Mouse (Mus musculus) myocyte (in vitro differentiated cells): ENCODE measurements at regions not wholly inside any gene's neighbourhood (a gene's known extent, or its start where the extent isn't known, plus 50 kb on each side); places are given as distances from the start of the nearest gene placed in this dataset.

Source experiments
- POLR2A ChIP-seq: IDR thresholded peaks from one replicate; pipeline ENCODE4 v1.6.1; 2011; ENCODE audit warnings: low read depth, mild to moderate bottlenecking, control low read depth, moderate library complexity; ENCODE audit not compliant: insufficient read length
- SRF ChIP-seq: IDR thresholded peaks from one replicate; pipeline ENCODE4 v1.6.1; 2011; ENCODE audit warnings: low read depth; ENCODE audit not compliant: control insufficient read depth, insufficient read length
- TCF12 ChIP-seq: IDR thresholded peaks from one replicate; pipeline ENCODE4 v1.6.1; 2011; ENCODE audit warnings: mild to moderate bottlenecking, control low read depth; ENCODE audit not compliant: poor library complexity, insufficient read depth, severe bottlenecking
- USF1 ChIP-seq: IDR thresholded peaks from one replicate; pipeline ENCODE4 v1.6.1; 2011; ENCODE audit warnings: low read depth, mild to moderate bottlenecking, control low read depth, moderate library complexity

GRCm38 (mm10) chr3:137100627-137101404 lies 240.1 kb upstream of the Emcn start:
- TF ChIP-seq POLR2A (no peak), USF1 (no peak), SRF (no peak), TCF12 (no peak)
